Mouse (Mus musculus) cerebellum, postnatal 10 days (tissue): Measurements from ENCODE around the gene Usmg5.
"Not testable (repeated sequence)": the region's sequence is repeated elsewhere in the genome, so short reads cannot be mapped to it uniquely, and the experiment has no call there.

Experiments
- DNase-seq, 2 experiments: peaks; one replicate each; pipeline ENCODE4 v3.0.0; 2021; ENCODE audit warnings: mixed read lengths in 2 of 2

The Usmg5 gene

DNA sequence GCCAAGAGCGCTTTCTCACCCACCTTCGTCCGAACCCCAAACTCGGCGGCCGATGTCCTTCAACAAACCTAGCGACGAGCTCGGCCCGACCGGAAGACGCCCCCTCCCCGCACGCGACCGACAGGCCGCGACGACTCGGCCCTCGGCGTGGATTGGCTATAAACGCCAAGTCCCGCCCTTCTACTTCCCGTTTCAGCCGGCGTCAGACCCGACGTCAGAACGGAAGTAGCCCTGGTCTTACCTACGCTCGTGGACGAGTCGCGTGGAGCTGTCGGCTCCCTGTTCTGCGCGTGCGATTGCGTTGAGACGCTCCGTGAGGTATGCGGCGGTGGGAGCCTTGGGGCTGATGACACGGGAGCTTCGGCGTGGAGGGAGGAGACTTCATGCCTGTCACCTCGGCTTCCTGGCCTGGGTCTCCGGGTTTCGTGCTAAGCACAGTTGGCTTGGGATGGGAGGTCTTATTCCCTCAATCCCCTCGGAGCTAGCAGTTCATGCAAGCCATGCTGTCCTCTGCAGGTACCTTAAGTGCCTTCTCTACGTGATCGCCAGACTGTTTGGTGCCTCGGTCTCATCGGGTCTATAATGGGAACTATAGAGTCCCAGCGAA, at the start of gene Usmg5, which contains the start of gene Pdcd11:
Gene Usmg5 (minus strand): TSS at position 98 of the 607 bp plus-strand sequence.
Gene Pdcd11 (plus strand): TSS at position 219 of the 607 bp plus-strand sequence.
- DNase-seq: peak; percentile 98 to 99

GRCm38 (mm10) chr19:47139611-47140010, 49.2 kb upstream of the Usmg5 start:
- not testable (repeated sequence) for DNase-seq

- DNase-seq: peak; percentile 34 to 37
Observed at GRCm38 (mm10) chr19:47137771-47138421, 47.4 kb upstream of the Usmg5 start, which contains the start of gene Calhm2. Gene Calhm2, minus strand, starts transcription at chr19:47138294.

GRCm38 (mm10) chr19:47137051-47137581, 46.7 kb upstream of the Usmg5 start:
- peak; percentile 40 to 50 for DNase-seq

- DNase-seq: no peak
Observed at GRCm38 (mm10) chr19:47136170-47136569, 45.7 kb upstream of the Usmg5 start.

GRCm38 (mm10) chr19:47135568-47135967, 45.1 kb upstream of the Usmg5 start:
- DNase-seq: no peak

DNA sequence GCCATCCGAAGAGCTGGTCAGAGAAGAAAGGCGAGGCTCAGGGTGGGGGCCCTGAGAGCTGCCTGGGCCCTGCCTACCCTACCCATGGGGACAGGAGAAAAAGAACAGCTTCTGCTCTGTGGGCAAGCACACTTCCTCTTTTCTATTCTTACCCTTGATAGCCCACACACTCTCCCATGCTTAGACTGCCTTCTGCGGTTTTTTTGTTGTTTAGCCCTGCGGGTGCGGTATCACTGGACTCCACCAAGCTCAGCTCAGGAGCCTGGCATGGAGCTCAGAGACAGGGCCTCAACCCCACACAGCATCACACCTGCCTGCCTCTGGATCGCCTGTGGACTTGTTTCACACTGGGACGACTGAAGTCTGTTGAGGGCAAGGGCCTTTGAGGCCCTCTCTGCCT, 42.7 kb upstream of the Usmg5 start:
- DNase-seq: no peak

- no peak for DNase-seq
Observed at GRCm38 (mm10) chr19:47130551-47131125, 40.2 kb upstream of the Usmg5 start.

DNA sequence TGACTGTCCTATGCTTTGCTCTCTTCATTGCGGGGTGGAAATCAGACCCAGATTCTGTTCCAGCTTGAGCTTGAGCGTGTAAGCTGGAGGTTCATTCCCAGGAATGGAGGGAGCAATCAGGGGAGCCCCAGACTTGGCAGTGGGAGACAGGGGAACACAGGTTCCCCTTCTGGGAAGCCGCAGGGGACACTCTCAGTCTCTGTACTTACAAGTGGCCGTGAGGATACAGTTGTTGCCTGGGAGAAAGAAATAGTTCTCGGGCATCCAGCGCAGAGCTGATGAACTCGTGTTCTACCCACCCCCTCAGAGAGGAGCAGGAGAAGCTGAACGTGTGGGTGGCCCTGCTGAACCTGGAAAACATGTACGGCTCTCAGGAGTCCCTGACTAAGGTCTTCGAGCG, 38.4 kb upstream of the Usmg5 start:
- DNase-seq: no peak

- DNase-seq: no peak
Observed at GRCm38 (mm10) chr19:47128164-47128563, 37.7 kb upstream of the Usmg5 start.

DNA sequence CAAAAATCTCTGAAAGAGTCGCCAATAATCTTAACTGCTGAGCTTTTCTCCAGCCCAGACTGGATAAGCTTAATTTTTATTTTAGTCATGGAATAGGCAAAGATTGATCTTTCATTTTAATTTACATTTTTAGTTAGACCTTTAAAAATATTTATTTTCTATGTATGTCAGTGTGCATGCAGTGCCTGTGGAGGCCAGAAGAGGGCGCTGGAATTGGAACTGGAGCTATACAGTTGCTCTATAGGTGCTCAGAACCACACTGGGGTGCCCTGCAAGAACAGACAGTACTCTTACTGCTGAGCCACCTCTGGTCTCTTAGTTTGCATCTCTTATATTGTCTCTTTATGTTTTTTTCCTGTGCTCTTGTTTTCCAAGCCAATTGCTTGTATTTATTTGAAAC, 32.4 kb upstream of the Usmg5 start:
- peak; percentile 61 to 73 for DNase-seq

DNA sequence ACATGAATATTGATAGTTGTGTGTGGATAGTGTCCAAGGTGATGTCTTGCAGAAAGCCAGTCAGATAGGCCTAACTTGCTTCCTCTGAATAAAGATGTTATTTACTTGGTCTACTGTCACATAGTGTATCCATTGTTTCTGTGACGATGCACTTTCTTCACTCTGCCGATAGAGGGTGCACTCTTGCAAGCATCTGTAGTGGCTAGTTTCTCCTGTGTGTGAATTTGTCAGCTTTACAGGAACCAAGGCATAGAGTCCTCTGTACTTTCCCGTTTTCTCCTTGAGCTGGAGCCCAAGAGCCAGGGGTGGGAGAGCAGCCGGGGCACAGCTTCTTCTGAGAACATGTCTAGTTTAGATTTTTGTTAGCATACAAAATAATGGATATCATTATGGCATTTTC, 30.6 kb upstream of the Usmg5 start:
- peak; percentile 35 to 57 for DNase-seq

DNA sequence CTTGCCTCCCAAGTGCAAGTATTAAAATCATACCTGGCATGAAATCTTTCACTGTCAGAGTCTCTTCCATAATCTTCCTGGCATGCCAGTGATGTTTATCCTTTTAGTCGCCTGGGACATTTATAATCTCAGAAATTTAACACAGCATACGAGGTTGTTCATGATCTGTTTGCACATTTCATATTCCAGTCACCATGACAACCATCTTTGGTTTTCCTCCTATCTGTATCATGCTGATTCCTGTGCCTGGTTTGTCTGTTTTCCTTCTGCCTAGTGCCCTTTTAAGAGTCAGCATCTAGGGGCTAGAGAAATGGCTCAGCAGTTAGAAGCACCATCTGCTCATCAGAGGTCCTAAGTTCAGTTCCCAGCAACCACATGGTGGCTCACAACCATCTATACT, 28.2 kb upstream of the Usmg5 start:
- DNase-seq: no peak

GRCm38 (mm10) chr19:47104641-47105271, 14.3 kb upstream of the Usmg5 start:
- no peak for DNase-seq

- DNase-seq: no peak
Observed at GRCm38 (mm10) chr19:47101080-47101479, 10.6 kb upstream of the Usmg5 start.

DNA sequence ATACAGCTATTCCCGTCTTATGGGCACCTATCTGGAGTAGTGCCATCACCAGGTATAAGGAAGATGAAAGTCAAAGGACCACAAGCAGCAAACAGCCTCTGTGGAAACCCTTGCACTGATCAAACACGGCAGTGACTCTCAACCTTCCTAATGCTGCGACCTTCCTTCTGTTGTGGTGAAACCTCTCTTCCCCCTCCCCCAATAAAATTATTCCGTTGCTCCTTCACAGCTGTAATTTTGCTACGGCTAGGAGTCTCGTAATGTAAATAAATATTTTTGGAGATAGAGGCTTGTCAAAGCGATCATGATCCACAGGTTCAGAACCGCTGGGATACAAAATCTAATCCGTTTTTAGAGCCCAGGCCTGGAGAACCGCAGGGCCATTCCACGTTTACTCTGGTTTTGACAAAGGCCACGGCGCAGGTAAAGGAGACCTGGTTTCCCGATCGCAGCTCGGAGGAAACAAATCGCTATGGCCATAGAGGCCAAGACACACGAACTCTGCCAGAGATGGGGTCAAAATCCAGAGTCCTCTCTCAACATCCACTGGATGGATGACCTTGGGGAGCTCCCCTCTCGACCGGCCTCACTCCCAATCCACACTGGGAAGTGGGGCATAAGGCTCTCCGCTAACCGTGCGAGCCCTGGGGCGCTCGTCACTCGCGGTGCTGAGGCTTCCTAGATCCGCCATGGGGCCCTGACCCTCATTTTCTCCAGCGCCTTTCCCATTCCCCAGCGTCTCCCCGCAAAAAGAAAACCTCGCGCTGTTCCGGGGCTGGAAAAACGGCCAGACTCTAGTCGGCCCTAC, 525 bp downstream of the Usmg5 start:
- peak in 1 of 2 experiments; percentile 25 for DNase-seq

GRCm38 (mm10) chr19:47088226-47088625, 2.2 kb downstream of the Usmg5 start:
- DNase-seq: no peak

DNA sequence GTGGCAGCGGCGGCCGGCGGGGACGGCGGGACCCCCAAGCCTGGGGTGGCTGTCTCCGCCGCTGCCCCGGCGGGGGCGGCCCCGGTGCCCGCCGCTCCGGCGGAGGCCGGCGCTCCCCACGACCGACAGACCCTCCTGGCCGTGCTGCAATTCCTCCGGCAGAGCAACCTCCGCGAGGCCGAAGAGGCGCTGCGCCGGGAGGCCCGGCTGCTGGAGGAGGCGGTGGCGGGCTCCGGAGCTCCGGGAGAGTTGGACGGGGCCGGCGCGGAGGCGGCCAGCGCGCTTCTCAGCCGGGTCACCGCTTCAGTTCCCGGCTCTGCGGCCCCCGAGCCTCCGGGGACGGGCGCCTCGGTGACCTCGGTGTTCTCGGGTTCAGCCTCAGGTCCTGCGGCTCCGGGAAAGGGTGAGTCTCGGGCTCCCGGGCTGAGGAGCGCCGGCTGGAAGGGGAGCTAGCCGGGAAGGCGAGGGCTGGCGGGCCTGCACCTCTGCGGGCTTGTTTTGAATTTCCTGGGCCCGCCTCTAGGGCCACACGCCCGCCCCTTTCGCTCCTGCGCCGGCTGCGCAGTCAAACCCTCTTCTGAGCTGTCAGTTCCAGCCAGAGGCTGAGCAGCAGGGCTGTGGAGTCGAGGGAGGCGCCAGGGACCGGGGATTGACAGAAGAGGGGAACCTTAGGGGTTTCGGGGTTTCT, 22.4 kb downstream of the Usmg5 start:
- DNase-seq: peak; percentile 85 to 89

- peak; percentile 98 to 99 for DNase-seq
Observed at GRCm38 (mm10) chr19:47067096-47067882, 23.2 kb downstream of the Usmg5 start, which contains the start of gene Taf5. Gene Taf5, plus strand, starts transcription at chr19:47067746.

GRCm38 (mm10) chr19:47065860-47066259, 24.6 kb downstream of the Usmg5 start:
- DNase-seq: peak in 1 of 2 experiments; percentile 15

DNA sequence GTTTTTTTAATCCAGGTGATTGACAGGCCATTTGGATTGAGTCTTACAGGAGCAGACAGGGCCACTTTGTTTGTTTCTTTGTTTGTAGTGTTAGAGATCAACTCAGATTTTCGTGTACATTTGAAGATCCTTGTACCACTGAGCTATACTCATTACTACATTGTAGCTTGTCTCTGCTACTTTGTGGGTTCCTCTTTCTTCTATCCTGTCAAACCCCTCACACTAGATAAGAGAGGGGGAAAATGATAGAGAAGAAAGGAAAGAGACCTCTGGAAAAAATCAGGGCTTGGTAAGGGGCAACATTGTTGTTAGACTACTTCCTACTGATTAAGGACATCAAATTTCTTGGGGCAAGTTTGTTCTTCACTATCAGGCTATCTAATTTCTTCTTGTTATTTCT, 32.8 kb downstream of the Usmg5 start:
- no peak for DNase-seq
